Mouse (Mus musculus) 416B (cell line): ENCODE data around the gene Mad2l1.

Source experiments
- DNase-seq: peaks from one replicate; pipeline ENCODE4 v3.0.0; 2011; ENCODE audit warnings: low read depth

Mad2l1 gene

DNA sequence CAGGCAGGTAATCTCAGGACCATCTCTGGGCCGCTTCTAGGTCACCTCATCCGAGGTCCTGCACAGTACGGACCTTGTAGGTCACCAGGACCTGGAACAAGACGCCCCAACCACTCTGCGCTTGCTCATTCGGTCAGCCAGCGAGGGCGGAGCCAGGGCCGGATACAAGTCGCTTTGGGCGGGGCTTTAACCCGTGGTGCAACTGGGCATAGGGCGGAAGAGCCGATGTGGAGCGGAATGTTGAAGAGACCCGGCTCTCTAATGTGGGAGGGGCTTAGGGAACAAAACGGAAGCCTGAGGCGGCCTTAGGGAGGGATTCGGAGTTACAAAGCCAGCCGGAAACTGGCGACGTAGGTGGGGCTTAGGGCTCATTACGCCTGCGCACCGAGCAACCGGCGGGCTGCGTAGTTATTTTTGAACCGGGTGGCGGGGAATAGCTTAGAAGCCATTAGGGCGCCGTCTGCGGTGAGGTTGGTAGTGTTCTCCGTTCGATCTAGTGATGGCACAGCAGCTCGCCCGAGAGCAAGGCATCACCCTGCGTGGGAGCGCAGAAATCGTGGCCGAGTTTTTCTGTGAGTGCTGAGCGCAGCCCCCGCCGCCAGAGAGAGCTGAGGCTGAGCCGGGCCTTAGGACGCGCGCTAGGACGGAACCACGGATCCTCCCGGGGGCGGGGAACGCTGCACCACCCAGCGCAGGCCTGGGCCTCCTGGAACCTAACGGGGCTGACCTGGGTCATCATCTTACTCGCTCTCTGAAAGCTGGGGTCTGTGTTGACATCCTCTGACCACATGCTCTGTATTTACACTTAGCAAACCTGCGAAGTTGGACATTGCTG is at the start of gene Mad2l1:
Mad2l1 (plus strand) TSS at position 363 of the 835 bp plus-strand sequence.
- DNase-seq = peak; percentile 99

DNA sequence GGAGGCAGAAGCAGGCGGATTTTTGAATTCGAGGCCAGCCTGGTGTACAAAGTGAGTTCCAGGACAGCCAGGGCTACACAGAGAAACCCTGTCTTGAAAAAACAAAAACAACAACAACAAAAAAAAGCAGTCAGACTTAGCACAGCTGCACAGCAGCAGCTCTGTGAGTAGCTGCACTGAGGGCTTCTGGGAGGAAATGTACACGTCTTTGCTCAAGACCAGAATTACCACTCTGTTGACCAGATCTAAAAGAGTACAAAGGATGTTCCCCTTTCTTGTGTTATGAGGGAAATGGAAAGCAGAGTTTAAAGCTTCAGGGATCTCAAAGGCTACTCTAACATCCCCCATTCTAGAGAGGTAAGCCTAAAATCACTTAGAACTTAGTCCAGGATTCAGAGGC is 41.5 kb upstream of the Mad2l1 start:
- DNase-seq = no peak

DNA sequence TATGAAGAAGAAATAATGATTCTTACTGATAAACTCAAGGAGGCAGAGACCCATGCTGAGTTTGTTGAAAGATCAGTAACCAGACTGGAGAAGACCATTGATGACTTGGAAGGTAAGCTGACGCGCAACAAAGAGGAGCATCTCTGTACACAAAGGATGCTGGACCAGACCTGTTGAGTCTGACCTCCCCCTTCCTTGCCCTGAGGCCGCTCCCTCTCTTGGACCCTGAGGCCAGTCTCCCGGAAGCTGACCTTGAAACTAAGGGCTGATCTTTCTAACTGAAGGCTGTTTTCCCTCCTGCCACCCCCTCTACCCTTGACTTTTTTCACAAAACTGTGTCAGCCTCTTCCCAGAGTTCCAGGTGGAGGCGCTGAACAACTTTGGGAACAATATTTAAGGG is 18.8 kb upstream of the Mad2l1 start:
- DNase-seq = no peak

DNA sequence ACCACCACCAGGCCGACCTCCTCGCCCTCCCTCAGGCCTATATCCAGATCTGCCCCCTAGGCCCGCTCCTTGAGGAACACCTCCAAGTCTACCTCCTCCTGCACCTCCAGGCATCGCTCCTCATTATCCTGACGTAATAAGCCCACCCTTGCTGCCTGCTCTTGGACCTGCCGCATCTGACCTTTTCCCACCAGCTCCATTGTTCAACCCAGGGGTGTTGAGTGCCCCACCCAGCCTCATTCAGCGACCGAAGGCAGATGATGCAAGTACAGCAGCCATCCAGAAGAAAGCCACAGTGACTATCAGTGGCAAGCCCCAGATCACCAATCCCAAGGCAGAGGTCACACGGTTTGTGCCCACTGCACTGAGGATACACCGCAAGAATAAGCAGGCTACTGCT is 6.8 kb upstream of the Mad2l1 start:
- DNase-seq = no peak

DNA sequence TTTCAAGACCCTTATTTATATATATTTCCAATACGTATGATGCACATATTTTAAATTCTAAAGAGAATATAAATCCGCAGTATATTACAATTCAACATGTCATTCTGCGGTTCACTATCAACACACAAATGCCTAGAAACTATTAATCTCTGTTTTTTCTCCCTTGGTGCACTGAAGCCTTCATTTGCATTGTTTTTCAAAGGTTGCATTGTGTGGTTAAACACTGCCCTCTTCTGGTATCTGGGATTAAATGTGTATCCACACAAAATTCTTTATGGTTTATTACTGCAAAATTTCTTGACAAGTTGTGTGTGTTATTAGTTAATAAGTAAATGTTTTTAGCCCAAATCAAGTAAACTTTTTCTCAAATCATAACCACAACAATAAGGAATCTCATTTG is 1.9 kb upstream of the Mad2l1 start:
- peak; percentile 73 for DNase-seq

DNA sequence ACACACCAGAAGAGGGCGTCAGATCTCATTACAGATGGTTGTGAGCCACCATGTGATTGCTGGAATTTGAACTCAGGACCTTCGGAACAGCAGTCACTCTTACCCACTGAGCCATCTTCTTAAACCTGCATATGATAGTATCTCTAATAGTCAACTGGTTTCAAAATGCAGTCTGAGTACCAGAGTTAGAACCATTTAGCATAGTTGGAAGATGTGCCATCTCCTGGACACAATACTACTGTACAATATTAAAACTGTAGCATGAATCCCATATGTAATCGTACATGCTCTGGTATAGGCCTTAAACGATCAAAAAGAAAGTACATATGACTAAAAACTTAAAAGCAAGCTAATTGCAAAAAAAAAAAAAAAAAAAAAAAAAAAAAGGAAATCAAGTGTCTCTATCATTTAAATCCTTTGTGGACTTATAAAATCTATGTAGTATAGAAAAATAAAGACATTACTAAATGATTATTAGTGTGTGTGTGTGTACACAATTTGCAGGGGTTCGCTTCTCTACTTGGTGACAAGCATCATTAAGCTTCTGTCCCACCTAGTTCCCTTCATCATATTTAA is 736 bp upstream of the Mad2l1 start:
- peak; percentile 44 for DNase-seq

DNA sequence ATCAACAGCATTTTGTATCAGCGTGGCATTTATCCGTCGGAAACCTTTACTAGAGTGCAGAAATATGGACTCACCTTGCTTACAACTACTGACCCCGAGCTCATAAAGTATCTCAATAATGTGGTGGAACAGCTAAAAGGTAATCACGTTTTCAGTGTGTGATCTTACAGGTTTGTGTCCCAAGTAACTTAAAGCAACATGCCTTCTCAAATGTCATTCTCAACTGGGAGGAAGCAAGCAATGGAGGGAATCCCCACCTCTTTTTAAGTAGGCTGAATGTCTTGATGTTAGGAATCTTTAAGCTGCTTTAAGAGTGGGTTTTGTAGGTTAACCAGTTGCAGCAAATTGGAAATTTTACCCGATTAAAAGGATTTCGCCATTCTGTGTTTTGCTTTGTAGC is 776 bp downstream of the Mad2l1 start:
- peak; percentile 51 for DNase-seq

DNA sequence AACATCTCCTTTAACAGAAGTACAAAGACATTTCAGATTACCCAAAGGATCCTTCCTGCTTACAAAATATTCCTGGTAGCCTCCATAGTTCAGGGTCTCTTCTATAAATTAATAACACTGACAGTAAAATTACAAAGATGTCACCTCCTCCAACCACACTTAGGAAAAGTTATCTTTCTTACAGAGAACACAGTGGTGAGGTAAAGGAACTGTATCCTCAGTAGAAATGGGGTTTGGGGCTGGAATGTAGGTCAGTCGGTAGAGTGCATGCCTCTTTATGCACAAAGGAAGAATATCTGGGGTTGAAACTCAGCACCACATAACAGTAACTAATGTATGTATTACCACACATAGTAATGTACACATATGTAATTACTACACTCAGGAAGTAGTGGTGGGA is 24.8 kb downstream of the Mad2l1 start, which contains the start of gene Vmn1r32:
Vmn1r32 (minus strand) TSS at position 101 of the 400 bp plus-strand sequence.
- no peak for DNase-seq

DNA sequence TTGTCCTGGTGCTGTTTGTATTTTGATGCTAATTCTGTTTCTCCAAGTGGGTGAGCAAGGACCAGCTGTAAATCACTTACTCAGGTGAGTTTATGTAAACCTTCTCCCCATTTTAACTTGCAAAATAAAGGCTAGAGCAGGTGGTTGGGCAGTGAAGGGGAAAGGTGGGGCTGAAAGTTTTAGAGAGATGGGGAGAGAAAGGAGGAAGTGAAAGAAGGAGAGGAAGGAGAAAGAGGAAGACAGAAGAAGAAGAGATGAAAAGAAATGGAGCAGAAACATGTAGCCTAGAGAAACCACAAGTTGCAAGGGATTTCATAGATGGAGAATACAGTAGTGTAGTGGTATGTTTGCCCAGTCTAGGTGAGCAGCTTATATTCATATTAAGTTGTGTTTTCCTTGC is 60.6 kb downstream of the Mad2l1 start:
- DNase-seq = no peak
